Mouse (Mus musculus): ENCODE results near the gene Pstk. TPM values are rescaled to one million over a fixed set of nuclear protein-coding genes. Genes with fewer than 3 reads are reported as not detected.
"Not testable (repeated sequence)": the region's sequence is repeated elsewhere in the genome, so short reads cannot be mapped to it uniquely, and the experiment has no call there.

Gene Pstk
- polyA plus RNA-seq, 1 experiment from 2014 or later, result 89.2 TPM

- H3K4me3 ChIP-seq, result no peak overlapping the region
- H3K9ac ChIP-seq, result no peak overlapping the region
- H3K36me3 ChIP-seq, result peaks cover 14% of the 10 kb centered on the region
- H3K4me2 ChIP-seq, result no peak overlapping the region
- 81% methylated on average over 8 of the region's 8 CpGs for WGBS
- peaks cover 21% of the 10 kb centered on the region for H3K4me1 ChIP-seq
- H3K9me3 ChIP-seq, result no peaks in the 10 kb centered on the region
- no peaks in the 10 kb centered on the region for H3K27me3 ChIP-seq (replicated peaks)
- ATAC-seq (ENCODE audit: extremely low read depth, insufficient number of reproducible peaks, low FRiP score, low TSS enrichment), result no peak
- H3K27ac ChIP-seq (replicated peaks), result no peak overlapping the region; the same call in 1 of the 2 replicates
Observed at GRCm38 (mm10) chr7:131364131-131364530, 6.8 kb upstream of the Pstk start.

GRCm38 (mm10) chr7:131371470-131371860 lies 524 bp downstream of the Pstk start:
- 7% methylated on average over 9 of the region's 9 CpGs for WGBS
- Histone ChIP-seq H3K4me3 (peak overlapping the region; percentile 83), H3K27me3 (replicated peaks) (no peaks in the 10 kb centered on the region), H3K9ac (peak overlapping the region; percentile 96), H3K9me3 (no peaks in the 10 kb centered on the region), H3K36me3 (peaks cover 16% of the 10 kb centered on the region), H3K27ac (replicated peaks) (peak overlapping the region; percentile 99), H3K4me1 (peaks cover 10% of the 10 kb centered on the region), H3K4me2 (peak overlapping the region; percentile 79)
- 0 out of 2 replicates have a peak, but pooled peaks have one; percentile 16 for ATAC-seq (ENCODE audit: extremely low read depth, insufficient number of reproducible peaks, low FRiP score, low TSS enrichment)

- Histone ChIP-seq H3K4me2 (peak overlapping the region; percentile 79), H3K36me3 (peaks cover 16% of the 10 kb centered on the region), H3K9me3 (no peaks in the 10 kb centered on the region), H3K9ac (peak overlapping the region; percentile 96), H3K4me1 (peaks cover 10% of the 10 kb centered on the region), H3K27ac (replicated peaks) (peak overlapping the region; percentile 99), H3K27me3 (replicated peaks) (no peaks in the 10 kb centered on the region), H3K4me3 (peak overlapping the region; percentile 83)
- ATAC-seq (ENCODE audit: extremely low read depth, insufficient number of reproducible peaks, low FRiP score, low TSS enrichment), result no peak
- WGBS, result 67% methylated on average over 9 of the region's 9 CpGs
Observed at GRCm38 (mm10) chr7:131371880-131372651, 1.1 kb downstream of the Pstk start.

- H3K4me3 ChIP-seq; H3K9ac ChIP-seq; H3K4me2 ChIP-seq; ATAC-seq (ENCODE audit: extremely low read depth, insufficient number of reproducible peaks, low FRiP score, low TSS enrichment); H3K4me1 ChIP-seq; H3K9me3 ChIP-seq; H3K27me3 ChIP-seq (replicated peaks); H3K27ac ChIP-seq (replicated peaks): not testable (repeated sequence)
- 85% methylated on average over 7 of the region's 7 CpGs for WGBS
- H3K36me3 ChIP-seq, result peaks cover 59% of the 10 kb centered on the region
Observed at GRCm38 (mm10) chr7:131391761-131392160, 20.8 kb downstream of the Pstk start.

GRCm38 (mm10) chr7:131409321-131409987 lies 38.5 kb downstream of the Pstk start:
- peak overlapping the region; percentile 76; the same call in 1 of the 2 replicates for H3K27ac ChIP-seq (replicated peaks)
- H3K9ac ChIP-seq, result peak overlapping the region; percentile 97
- H3K36me3 ChIP-seq, result 0 out of 2 replicates have a peak, but pooled peaks cover 2% of the 10 kb centered on the region
- H3K4me1 ChIP-seq, result peaks cover 30% of the 10 kb centered on the region
- no peaks in the 10 kb centered on the region for H3K9me3 ChIP-seq
- peak overlapping the region; percentile 96 for H3K4me3 ChIP-seq
- peak overlapping the region; percentile 91 for H3K4me2 ChIP-seq
- H3K27me3 ChIP-seq (replicated peaks), result no peaks in the 10 kb centered on the region
- WGBS, result 8% methylated on average over 16 of the region's 16 CpGs
- no peak for ATAC-seq (ENCODE audit: extremely low read depth, insufficient number of reproducible peaks, low FRiP score, low TSS enrichment)

DNA sequence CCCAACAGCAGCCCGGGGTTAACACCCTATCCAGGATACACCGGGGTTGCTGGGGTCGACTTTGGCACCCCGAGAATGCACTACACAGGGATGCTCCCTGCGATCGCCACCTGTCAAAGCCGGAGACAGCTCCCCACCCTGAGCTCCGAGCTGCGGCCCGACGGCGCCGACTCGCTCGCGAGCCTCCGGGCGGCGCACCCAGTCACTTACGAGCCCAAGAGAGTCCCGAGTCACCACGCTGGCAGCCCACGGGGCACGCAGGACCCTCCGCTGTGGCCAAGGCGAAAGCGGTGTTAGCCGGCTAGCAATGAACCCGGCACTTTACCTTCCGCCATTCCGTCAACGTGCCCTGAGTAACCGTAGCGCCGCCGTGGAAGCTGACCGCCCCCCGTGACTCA lies 39.0 kb downstream of the Pstk start:
- peak overlapping the region; percentile 76 for H3K27ac ChIP-seq (replicated peaks)
- H3K9me3 ChIP-seq, result no peaks in the 10 kb centered on the region
- H3K4me2 ChIP-seq, result peak overlapping the region; percentile 91
- no peaks in the 10 kb centered on the region for H3K27me3 ChIP-seq (replicated peaks)
- H3K4me1 ChIP-seq, result peaks cover 30% of the 10 kb centered on the region
- H3K36me3 ChIP-seq, result 0 out of 2 replicates have a peak, but pooled peaks cover 2% of the 10 kb centered on the region
- H3K9ac ChIP-seq, result peak overlapping the region; percentile 97
- peak; percentile 63 for ATAC-seq (ENCODE audit: extremely low read depth, insufficient number of reproducible peaks, low FRiP score, low TSS enrichment)
- peak overlapping the region; percentile 96 for H3K4me3 ChIP-seq
- under 1% methylated on average over 38 of the region's 38 CpGs for WGBS

- peak within 1 kb of the TSS; percentile 96 for H3K4me3 ChIP-seq
- peaks cover 30% of the 10 kb centered on the region for H3K4me1 ChIP-seq
- peak; percentile 91 for ATAC-seq (ENCODE audit: extremely low read depth, insufficient number of reproducible peaks, low FRiP score, low TSS enrichment)
- H3K9ac ChIP-seq, result peak within 1 kb of the TSS; percentile 97
- peak within 1 kb of the TSS; percentile 76 for H3K27ac ChIP-seq (replicated peaks)
- WGBS, result under 1% methylated on average over 42 of the region's 42 CpGs
- H3K27me3 ChIP-seq (replicated peaks), result no peaks in the 10 kb centered on the region
- peak within 1 kb of the TSS; percentile 91 for H3K4me2 ChIP-seq
- H3K9me3 ChIP-seq, result no peaks in the 10 kb centered on the region
- H3K36me3 ChIP-seq, result 0 out of 2 replicates have a peak, but pooled peaks cover 2% of the 10 kb centered on the region
Observed at GRCm38 (mm10) chr7:131410416-131411058, 39.6 kb downstream of the Pstk start, which contains the start of the genes Ikzf5 and Acadsb. Gene Ikzf5 (minus strand): TSS chr7:131410521. Gene Acadsb (plus strand): TSS chr7:131410601.

DNA sequence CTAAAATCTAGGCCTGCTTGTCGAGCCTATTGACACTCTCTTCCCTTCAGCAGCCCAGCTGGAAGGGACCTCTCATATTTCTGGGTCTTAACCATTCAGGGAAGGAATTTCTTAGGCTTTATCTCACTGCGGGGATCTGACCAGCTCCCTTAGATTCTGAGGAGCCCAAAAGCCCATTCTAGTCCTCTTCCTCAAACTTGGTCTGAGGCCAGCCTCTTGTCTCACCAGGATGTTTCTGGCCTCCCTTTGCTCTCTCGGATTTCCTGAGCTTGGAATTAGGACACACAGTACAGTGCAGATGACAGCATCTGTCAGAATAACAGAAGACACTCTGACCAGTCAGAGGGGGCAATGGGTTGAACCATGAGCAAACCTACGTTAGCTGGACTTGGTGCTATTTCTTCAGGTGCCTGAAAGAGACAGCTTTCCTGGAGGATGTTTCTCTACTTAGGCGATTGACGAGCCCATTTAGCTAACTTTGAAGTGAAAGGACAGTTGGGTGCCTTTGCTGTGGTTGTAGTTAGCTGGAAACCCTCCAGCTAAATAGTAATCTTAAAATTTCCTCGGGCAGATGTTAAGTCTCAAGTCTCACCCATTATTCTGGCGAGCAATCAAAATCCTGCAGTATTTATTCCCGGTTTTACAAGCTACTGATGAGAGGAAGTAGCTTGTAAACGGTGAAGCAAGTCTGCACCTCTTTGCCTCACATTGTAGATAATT lies 40.4 kb downstream of the Pstk start:
- no peak for ATAC-seq (ENCODE audit: extremely low read depth, insufficient number of reproducible peaks, low FRiP score, low TSS enrichment)
- H3K27ac ChIP-seq (replicated peaks), result peak overlapping the region; percentile 68
- WGBS, result 42% methylated on average over 10 of the region's 10 CpGs

GRCm38 (mm10) chr7:131411941-131412270 lies 41.0 kb downstream of the Pstk start:
- 60% methylated on average over 2 of the region's 2 CpGs for WGBS
- peaks cover 30% of the 10 kb centered on the region for H3K4me1 ChIP-seq
- H3K27me3 ChIP-seq (replicated peaks), result no peaks in the 10 kb centered on the region
- H3K4me2 ChIP-seq, result peak overlapping the region; percentile 91
- H3K36me3 ChIP-seq, result no peaks in the 10 kb centered on the region
- H3K4me3 ChIP-seq, result peak overlapping the region; percentile 96
- H3K9ac ChIP-seq, result no peak overlapping the region
- ATAC-seq (ENCODE audit: extremely low read depth, insufficient number of reproducible peaks, low FRiP score, low TSS enrichment), result no peak
- H3K9me3 ChIP-seq, result no peaks in the 10 kb centered on the region
- H3K27ac ChIP-seq (replicated peaks), result no peak overlapping the region

More for the DNA sequence above, 40.4 kb downstream of the Pstk start:
- Histone ChIP-seq H3K9me3 (no peaks in the 10 kb centered on the region), H3K4me1 (peaks cover 30% of the 10 kb centered on the region), H3K4me2 (peak overlapping the region; percentile 91), H3K9ac (peak overlapping the region; percentile 97), H3K36me3 (no peaks in the 10 kb centered on the region), H3K27me3 (replicated peaks) (no peaks in the 10 kb centered on the region), H3K4me3 (peak overlapping the region; percentile 96)

DNA sequence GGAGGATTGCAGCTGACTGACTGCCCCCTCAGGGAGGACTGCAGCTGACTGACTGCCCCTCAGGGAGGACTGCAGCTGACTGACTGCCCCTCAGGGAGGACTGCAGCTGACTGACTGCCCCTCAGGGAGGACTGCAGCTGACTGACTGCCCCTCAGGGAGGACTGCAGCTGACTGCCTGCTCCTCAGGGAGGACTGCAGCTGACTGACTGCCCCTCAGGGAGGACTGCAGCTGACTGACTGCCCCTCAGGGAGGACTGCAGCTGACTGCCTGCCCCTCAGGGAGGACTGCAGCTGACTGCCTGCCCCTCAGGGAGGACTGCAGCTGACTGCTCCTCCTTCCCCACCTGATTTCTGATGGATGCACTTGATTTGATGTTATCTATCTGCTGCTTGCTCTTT lies 45.8 kb downstream of the Pstk start:
- H3K36me3 ChIP-seq, result not testable (repeated sequence)

DNA sequence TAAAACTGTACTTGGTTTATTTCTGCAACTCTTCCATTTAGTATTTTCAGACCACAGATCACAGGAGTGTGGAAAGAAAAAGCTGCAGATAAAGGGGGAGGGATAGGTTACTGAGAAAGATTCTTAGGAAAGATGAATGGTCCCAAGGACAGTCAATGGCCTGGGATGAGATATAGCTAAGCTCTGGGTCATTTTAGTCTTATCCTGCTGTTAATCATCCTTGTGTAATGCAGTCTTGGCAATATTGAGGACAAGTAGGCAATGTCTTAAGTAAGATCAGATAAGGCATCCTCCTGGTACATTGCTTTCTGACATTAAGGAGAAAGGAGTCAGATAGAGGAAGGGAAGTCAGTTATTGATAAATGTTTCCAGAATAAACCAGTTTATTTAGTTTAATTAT lies 46.7 kb downstream of the Pstk start:
- H3K27ac ChIP-seq (replicated peaks), result no peak overlapping the region
- H3K4me2 ChIP-seq, result no peak overlapping the region
- H3K4me1 ChIP-seq, result peaks cover under 1% of the 10 kb centered on the region
- no peak overlapping the region for H3K9ac ChIP-seq
- no peaks in the 10 kb centered on the region for H3K27me3 ChIP-seq (replicated peaks)
- no peak overlapping the region for H3K4me3 ChIP-seq
- H3K36me3 ChIP-seq, result no peaks in the 10 kb centered on the region
- no peaks in the 10 kb centered on the region for H3K9me3 ChIP-seq
- ATAC-seq (ENCODE audit: extremely low read depth, insufficient number of reproducible peaks, low FRiP score, low TSS enrichment), result no peak

More for the DNA sequence above, 45.8 kb downstream of the Pstk start:
- H3K4me1 ChIP-seq; H3K4me3 ChIP-seq; H3K27me3 ChIP-seq (replicated peaks); H3K4me2 ChIP-seq; H3K27ac ChIP-seq (replicated peaks); H3K9me3 ChIP-seq; ATAC-seq (ENCODE audit: extremely low read depth, insufficient number of reproducible peaks, low FRiP score, low TSS enrichment); H3K9ac ChIP-seq: not testable (repeated sequence)

All from heart, embryonic 13.5 days (tissue).